Mouse (Mus musculus) cerebellum, adult 8-10 months (tissue): ENCODE measurements around the gene Madd.

ENCODE experiments used
- DNase-seq: peaks from one replicate; pipeline ENCODE4 v3.0.0; 2022

Gene Madd

GRCm38 (mm10) chr2:91183711-91184405 lies at the start of gene Madd:
Gene Madd (minus strand): TSS chr2:91183837.
- no peak for DNase-seq

GRCm38 (mm10) chr2:91229735-91230134 lies 46.1 kb upstream of the Madd start:
- DNase-seq, result no peak

GRCm38 (mm10) chr2:91223614-91224013 lies 40.0 kb upstream of the Madd start:
- DNase-seq, result no peak

GRCm38 (mm10) chr2:91220501-91220900 lies 36.9 kb upstream of the Madd start:
- no peak for DNase-seq

GRCm38 (mm10) chr2:91217032-91217431 lies 33.4 kb upstream of the Madd start:
- DNase-seq, result no peak

GRCm38 (mm10) chr2:91213311-91213710 lies 29.7 kb upstream of the Madd start:
- no peak for DNase-seq

- no peak for DNase-seq
These were observed 22.7 kb upstream of the Madd start for GRCm38 (mm10) chr2:91206254-91206775.

- DNase-seq, result no peak
These were observed 19.5 kb upstream of the Madd start for GRCm38 (mm10) chr2:91202972-91203656.

- DNase-seq, result peak; percentile 97
These were observed 18.8 kb upstream of the Madd start, which contains the start of the genes Nr1h3 and Acp2 for GRCm38 (mm10) chr2:91202222-91202971. Gene Nr1h3 (minus strand): TSS chr2:91202834. Gene Acp2 (plus strand): TSS chr2:91202885.

- DNase-seq, result no peak
These were observed 15.3 kb upstream of the Madd start for GRCm38 (mm10) chr2:91198888-91199287.

- no peak for DNase-seq
These were observed 13.0 kb upstream of the Madd start for GRCm38 (mm10) chr2:91196577-91197001.

- DNase-seq, result peak; percentile 68
These were observed 11.1 kb upstream of the Madd start for GRCm38 (mm10) chr2:91194624-91195332.

GRCm38 (mm10) chr2:91190501-91190900 lies 6.9 kb upstream of the Madd start:
- no peak for DNase-seq

GRCm38 (mm10) chr2:91187431-91187830 lies 3.8 kb upstream of the Madd start:
- DNase-seq, result no peak

GRCm38 (mm10) chr2:91186208-91186607 lies 2.6 kb upstream of the Madd start:
- no peak for DNase-seq

GRCm38 (mm10) chr2:91183148-91183513 lies 506 bp downstream of the Madd start:
- DNase-seq, result peak; percentile 99

- peak; percentile 91 for DNase-seq
These were observed 1.1 kb downstream of the Madd start for GRCm38 (mm10) chr2:91182405-91183147.

- DNase-seq, result peak; percentile 63
These were observed 1.6 kb downstream of the Madd start for GRCm38 (mm10) chr2:91182016-91182404.

GRCm38 (mm10) chr2:91180706-91181105 lies 2.9 kb downstream of the Madd start:
- peak; percentile 39 for DNase-seq

- no peak for DNase-seq
These were observed 3.8 kb downstream of the Madd start for GRCm38 (mm10) chr2:91179825-91180224.

- no peak for DNase-seq
These were observed 7.4 kb downstream of the Madd start for GRCm38 (mm10) chr2:91176234-91176633.

GRCm38 (mm10) chr2:91175490-91175889 lies 8.1 kb downstream of the Madd start:
- no peak for DNase-seq
